Mouse (Mus musculus) kidney, adult 9 months (tissue): ENCODE measurements at regions not wholly inside any gene's neighbourhood (a gene's known extent, or its start where the extent isn't known, plus 50 kb on each side); places are given as distances from the start of the nearest gene placed in this dataset.

Experiments
- DNase-seq: peaks from one replicate; pipeline ENCODE4 v3.0.0; 2022

DNA sequence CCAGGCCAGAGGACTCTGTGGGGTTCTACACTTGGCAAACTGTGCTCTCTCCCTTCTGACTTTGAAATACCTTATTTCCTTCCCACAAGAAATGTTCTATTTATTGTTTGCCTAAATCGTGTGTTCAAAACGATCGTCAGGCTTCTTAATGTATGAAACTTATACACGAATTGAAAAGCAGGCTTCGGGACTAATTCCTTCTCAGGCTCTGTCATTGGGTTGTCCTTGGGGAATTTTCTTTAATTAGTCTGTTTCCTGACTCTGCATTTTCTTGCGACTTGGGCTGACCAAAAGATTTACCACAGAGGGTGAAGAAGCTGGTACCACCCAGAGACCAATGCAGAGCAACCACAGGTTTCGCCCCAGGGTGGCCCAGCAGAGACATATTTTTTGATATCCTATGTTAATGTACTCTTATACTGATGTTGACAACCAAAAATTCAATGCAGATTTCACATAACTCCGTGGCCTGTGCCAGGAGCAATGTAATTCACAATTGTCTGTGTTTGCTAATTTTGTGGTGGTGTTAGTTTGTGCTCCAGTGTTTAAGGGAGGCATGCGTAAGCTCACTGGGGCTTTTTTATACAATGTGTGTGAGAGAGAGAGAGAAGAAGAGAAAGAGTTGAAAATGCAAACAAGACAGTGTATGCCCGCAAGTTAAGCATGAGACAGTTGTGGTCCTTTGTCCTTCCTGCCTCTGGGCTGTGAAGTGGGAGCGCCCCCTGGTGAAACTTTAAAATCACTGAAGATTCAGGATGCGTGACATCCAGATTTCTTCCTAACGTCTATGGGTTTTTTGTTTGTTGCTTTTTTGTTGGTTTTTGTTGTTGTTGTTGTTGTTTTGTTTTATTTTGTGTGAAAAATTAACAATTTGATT lies 452.7 kb downstream of the Sox2 start:
- DNase-seq, result peak; percentile 49

DNA sequence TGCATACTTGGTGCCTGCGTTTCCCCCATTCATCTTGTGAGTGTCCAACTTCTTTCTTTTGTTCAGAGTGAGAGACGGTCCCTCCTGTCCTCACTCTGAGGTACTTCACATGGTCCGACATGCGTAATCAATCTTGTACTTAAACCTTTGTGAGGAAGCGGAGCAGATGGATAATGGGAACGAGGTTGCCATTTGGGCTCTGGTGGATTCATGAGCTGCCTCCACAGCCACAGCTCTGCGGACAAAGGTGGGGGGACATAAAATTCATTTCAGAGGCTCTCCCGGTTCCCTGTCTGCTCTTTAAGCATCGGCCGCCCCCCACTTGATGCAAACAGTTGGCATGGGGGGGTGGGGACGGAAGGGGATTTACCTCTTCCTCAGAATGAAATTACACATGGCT lies 454.7 kb downstream of the Sox2 start:
- DNase-seq, result no peak

DNA sequence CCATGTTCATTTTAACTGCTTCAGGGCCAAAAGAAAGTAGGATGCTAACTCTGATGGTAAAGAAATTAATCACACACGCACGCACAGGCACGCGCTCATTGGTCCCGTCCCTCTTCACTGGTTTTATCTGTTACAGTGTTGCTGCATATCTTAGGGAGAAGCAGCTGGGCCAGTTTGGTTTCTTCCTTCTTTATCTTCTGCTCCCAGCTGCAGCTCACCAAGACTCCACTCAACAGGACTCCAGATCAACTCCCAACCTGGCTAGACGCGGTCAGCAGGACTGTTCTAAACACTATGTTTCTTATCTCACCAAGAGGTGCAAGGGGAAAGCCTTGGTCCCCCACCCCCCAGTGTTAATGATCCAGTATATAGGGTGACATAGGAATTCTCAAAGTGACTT lies 455.9 kb downstream of the Sox2 start:
- no peak for DNase-seq

GRCm38 (mm10) chr3:35133477-35133876 lies 483.3 kb downstream of the Sox2 start:
- no peak for DNase-seq

DNA sequence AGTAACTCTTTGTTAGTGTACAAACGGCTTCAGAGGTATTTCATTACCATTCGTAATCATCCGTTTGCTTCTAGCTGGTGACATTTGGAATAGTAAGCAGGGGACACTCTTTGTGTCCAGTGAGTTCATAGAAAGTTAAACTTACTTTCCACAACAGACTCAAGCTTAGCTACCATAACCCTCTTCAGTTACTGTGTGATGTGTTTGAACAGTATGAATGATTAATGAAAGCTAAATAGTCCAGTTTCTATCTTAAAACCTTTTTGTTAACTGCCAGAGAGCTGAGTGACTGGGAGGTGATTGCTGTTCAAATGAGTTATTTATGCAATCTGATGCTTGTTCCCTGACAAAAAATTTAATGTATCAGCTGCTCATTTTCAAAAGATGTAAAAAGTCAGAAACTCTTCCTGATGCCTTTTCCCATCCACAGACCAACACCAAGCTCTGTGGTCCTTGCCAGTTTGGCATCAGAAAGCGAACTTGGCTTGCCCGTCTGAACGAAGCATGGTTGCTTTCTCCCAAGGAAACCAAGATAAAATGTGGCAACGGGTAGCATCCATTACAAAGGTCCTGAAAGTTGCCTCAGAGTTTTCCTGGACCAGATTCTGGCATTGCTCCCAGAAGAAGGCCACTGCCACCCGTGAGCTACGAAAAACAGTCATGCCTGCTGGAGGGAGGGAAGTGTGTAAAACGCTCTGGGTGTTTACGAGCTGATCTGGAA lies 491.5 kb downstream of the Sox2 start:
- no peak for DNase-seq

- no peak for DNase-seq
These were observed 492.5 kb downstream of the Sox2 start for GRCm38 (mm10) chr3:35142683-35143082.

- no peak for DNase-seq
These were observed 495.4 kb downstream of the Sox2 start for GRCm38 (mm10) chr3:35145569-35145968.

DNA sequence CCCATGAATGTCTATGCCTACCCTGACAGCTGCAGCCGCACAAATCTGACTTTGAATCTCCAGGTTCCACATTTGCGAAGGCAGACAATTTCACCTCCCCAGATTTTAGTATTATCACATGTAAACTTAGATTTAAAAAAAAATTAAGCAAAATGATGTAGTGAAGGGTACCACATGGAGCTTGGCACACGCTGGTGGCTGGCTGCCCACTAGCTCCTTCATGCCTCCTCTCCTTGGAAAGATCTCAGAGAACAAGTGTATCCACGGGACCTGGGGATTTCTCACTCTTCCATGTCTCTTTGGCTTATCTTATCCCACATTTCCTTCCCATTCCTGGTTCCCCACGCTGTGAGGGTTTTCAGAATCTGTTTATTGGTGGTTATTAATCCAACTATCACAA lies 496.5 kb downstream of the Sox2 start:
- no peak for DNase-seq

DNA sequence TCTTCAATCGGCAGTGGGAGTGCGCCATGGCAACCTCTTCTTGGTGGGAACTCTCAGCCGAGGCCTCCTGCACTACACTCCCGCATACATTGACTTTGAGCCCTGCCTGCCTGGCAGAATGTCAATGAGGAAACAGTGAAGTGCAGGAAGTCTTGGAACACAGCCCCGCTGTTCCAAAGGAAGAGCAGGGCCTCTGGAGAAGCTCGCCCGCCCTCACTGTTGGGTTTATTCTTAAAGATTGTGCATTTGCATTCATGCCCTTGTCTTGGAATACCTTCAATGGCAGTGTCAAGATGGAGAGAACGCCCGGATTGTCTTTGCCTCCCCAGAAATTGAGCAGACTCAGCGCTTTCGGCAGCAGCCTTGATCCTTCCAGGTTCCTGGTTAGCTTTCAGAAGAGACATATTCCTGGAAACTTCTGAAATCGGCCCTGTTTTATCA lies 499.1 kb downstream of the Sox2 start:
- DNase-seq, result no peak

DNA sequence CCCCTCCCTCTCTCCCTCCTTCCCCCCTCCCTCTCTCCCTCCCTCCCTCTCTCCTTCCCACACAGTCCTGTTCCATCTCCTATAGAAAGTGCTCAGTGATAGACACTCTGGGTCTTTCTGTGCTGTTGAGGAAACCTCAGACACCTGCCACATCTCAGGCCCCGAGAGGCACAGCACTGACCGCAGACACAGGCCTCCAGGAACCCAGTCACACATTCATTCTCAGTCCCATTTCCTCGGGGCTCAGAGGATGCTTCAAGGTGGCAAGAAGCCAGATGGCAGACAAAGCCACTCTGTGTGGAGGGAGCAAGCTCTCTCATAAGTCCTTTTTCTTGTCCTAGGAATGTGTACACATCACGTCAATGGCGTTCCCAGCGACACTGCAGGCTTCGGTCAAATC lies 502.0 kb downstream of the Sox2 start:
- DNase-seq, result no peak

- no peak for DNase-seq
These were observed 504.1 kb downstream of the Sox2 start for GRCm38 (mm10) chr3:35154266-35154665.

- DNase-seq, result no peak
These were observed 518.5 kb downstream of the Sox2 start for GRCm38 (mm10) chr3:35168676-35169075.

DNA sequence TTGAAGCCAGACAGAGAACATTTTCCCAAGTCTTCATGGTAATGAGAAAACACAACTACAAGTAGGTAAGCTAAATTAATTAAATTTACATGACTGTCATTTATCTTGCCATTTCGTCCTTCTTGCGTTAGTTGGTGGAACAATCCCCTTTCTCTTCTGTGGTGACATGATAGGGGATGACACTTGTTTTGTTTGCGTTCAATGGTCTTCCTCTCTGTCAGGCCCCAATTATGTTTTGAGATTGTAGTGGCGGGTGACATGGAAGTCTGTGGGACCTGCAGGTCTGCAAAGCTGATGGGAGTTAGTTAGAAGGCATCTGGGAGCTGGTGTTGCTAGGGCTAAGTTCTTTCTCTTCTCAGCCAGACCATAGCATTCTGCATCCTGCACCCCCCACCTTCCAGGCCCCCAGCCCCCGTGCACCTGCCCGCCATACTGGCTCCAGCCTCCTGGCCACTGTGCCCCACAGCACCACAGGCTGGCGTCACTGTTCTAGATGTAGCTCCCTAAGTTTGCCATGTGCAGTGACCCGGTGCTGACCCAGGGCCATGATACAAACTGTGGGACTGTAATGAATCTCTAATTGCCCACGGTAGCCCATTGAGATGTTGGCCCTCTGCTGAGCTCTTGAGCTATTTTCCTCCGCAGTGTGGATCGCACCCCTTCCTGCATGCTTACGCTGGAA lies 528.7 kb downstream of the Sox2 start:
- no peak for DNase-seq

DNA sequence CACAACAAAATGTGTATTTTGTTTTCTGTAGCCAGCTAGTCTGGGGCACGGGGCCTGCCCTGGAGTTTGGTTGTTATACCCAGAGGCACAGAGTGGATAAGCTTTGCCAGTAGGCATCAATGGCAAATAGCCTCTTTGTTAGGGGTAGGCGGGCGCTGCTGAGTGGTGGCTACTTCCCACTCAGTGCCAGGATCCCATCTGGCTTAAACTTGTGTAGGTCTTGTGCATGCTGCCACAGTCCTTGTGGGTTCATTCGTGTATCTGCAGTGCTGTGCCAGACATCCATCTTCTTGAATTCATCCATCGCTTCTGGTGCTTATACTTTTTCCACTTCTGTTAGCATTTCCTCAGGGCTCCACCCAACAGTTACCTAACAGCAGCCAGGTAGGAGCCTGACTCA lies 545.4 kb upstream of the Atp11b start:
- no peak for DNase-seq

- no peak for DNase-seq
These were observed 534.5 kb upstream of the Atp11b start for GRCm38 (mm10) chr3:35219394-35219793.

GRCm38 (mm10) chr3:35221183-35221582 lies 532.7 kb upstream of the Atp11b start:
- DNase-seq, result no peak

DNA sequence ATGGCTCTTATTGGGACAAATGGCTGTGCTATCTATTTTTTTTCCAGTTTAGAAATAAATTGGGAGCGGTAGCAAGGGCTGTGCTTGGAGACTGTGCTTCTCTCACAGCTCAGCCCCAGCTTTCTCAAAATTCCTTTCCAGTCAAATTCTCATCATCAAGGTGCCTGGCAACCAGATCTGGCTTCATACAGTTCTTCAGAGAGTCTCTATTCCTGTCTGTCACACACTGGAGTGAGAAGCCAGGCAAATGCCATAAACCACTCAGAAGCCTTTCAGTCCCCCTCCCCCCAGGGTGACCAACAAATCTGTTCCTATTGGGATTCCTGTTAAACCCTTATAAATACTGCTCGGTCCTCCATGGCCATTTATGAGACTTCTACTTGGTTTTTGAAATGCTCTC lies 531.7 kb upstream of the Atp11b start:
- DNase-seq, result no peak

DNA sequence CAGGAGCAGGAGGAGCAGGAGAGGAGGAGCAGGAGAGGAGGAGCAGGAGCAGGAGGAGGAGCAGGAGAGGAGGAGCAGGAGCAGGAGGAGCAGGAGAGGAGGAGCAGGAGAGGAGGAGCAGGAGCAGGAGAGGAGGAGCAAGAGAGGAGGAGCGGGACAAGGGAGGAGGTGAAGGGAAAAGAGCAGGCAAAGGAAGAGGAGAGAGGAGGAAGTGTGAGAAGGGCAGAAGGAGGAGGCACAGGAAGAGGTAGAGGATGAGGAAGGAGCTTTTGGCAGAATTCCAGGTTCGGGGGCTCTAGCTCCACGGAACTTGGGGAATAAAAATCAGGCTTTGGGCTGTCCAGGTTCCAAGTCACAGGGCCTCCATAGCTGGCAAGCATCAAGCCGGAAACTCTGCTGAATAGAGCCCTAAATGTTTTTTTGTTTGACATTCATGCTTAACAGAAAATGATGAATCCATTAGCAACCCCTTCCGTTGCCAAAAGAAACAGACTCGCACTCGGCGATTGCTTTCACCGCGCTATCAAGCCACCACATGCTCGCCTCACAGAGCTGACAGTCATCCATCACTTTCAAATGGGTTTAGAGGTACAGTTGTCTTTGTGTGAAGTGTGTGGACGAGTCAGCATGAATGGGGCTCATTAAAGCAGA lies 528.7 kb upstream of the Atp11b start:
- peak; percentile 3 for DNase-seq

- no peak for DNase-seq
These were observed 528.0 kb upstream of the Atp11b start for GRCm38 (mm10) chr3:35225774-35226365.

GRCm38 (mm10) chr3:35231158-35231928 lies 522.6 kb upstream of the Atp11b start:
- DNase-seq, result no peak

- no peak for DNase-seq
These were observed 521.4 kb upstream of the Atp11b start for GRCm38 (mm10) chr3:35232487-35232886.

- DNase-seq, result no peak
These were observed 518.8 kb upstream of the Atp11b start for GRCm38 (mm10) chr3:35235066-35235465.
